Mouse (Mus musculus): ENCODE measurements at regions not wholly inside any gene's neighbourhood (a gene's known extent, or its start where the extent isn't known, plus 50 kb on each side); places are given as distances from the start of the nearest gene placed in this dataset.
"Not testable (repeated sequence)": the region's sequence is repeated elsewhere in the genome, so short reads cannot be mapped to it uniquely, and the experiment has no call there.

DNA sequence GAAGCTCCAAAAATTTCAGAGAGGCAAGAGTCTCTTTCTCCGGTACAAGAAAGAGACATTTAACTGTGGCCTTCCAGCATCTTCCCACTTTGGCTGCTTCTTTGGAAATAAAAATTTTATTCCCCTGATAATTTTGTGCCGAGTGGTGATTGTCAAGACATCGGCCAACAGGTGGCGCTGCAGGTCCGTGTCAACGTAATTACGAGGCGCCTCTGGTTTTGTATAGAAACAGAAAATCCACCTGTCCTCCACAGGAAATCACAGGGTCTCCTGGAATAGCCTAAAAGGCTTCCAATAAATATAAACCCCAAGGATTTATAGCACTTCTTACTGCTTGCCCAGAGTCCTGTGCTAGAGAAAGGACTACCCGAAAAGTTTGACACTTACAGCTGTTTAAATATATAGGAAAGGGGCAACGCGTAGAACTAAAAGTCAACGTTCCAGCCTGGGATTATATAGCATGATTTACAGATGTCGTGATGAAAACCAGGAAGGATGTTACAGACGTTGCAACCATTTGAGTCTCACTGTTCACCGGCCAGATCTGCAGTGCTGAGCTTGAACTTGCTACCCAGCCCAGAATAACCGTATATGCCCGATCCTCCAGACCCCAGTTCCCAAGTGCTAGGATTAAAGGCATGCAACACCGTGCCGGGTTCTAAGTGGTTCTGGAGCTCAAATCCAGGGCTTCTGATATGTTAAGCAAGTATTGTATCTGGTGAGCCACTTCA, 251.3 kb upstream of the Tgfbr2 start:
- peak; percentile 19 to 54 for DNase-seq (ENCODE audit: low spot score in 2 of 2)

DNA sequence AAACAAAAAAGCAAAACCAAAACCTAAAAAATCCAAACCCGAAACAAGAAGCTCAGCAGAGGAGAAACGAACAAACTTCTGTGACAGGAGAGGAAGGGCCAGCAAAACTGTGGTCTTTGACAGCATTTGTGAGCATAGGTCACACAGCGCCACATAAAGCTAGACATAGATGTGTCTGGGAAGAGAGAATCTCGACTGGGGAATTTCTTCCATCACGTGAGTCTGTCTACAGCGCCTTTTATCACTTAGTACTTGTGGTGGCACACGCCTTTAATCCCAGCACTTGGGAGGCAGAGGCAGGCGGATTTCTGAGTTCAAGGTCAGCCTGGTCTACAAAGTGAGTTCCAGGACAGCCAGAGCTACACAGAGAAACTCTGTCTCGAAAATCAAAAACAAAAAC, 250.2 kb upstream of the Tgfbr2 start:
- not testable (repeated sequence) for DNase-seq (ENCODE audit: low spot score in 2 of 2)

DNA sequence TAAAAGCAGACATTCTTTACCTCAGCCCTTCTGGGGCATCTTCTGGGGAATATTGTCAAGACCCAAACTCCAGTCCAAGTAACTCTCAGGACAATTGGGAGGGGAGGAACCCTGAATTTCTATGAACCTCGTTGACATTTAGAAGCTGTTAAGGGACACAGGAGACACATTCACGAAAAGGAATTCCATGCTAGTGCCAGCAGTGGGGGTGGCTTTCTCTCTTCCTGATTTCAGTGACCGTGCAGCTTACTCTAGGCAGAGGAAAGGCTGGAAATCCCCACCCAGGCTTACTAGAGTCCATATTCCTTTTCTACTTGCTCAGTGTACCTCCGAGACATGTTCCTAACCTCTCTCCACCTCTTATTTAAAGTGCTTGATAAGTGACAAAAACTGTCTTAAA, 239.9 kb upstream of the Tgfbr2 start:
- no peak for DNase-seq (ENCODE audit: low spot score in 2 of 2)

DNA sequence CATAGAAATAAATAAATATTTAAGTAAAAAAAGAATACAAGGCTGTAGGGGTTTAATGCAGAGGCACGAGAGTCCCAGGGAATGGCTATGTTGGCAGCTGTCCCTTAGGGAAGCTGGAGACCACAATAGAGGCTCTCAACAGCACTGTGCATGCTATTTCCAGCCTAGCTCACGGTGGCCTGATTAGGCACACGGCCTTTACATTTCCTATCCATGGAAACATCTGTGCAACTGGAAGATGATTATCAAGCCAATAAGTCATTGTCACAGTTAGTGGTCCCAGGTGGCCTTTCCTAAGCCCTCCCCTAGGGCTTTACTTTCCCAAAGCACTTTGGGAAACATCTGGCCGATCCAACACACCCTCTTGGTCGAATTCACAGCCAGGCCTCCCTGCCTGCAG, 235.9 kb upstream of the Tgfbr2 start:
- no peak for DNase-seq (ENCODE audit: low spot score in 2 of 2)

DNA sequence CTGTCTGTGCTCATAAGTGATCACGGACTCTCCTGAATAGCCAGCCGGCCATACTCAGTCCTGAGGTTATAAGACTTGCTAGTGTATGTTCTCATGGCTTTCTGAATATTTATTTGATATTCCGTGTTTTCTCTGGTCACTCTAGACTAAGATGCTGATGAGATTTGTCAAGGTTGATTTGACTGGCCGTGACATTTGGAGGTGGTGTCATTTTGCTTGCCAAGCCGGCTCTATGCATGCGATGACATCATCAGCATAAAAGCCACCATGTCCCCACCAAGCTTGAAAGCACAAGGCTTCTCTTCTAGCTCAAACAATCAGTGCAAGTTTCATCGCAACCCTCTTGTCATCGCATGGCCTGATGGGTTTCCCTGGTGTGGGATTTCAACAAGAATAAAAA, 235.3 kb upstream of the Tgfbr2 start:
- DNase-seq (ENCODE audit: low spot score in 2 of 2), result no peak

DNA sequence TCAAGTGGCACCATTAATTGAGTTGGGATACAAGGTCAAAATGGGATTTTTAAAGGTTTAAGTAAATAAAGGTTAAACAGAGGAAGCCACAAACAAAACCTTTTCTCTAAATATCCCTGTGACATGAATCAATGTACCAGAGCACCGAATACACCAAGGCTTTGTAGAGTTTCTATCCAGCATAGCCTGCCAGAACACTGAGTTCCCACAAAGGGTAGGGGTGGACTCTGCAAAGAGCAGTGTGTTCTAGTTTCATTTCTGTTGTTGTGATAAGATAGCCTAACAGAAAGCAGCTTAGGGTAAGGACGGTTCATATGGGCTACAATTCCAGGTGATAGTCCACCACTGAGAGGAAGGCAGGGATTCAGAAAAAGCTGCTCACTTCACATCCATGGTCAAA, 233.0 kb upstream of the Tgfbr2 start:
- DNase-seq (ENCODE audit: low spot score in 2 of 2), result no peak

DNA sequence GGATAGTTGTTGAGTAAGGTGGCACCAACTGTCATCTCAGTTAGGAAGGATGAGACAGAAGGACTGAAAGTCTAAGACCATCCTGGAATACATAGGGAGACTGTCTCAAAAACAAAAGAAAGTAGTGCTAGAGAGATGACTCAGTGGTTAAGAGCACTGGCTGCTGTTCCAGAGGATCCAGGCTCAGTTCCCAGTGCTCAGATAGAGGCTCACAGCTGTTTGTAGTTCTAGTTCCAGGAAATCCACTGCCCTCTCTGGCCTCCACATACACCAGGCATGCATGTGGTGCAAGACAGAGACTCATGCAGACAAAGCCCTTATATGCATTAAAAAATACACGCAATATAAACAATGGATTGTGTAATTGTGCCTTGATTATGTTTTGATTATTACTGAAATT, 229.9 kb upstream of the Tgfbr2 start:
- no peak for DNase-seq (ENCODE audit: low spot score in 2 of 2)

DNA sequence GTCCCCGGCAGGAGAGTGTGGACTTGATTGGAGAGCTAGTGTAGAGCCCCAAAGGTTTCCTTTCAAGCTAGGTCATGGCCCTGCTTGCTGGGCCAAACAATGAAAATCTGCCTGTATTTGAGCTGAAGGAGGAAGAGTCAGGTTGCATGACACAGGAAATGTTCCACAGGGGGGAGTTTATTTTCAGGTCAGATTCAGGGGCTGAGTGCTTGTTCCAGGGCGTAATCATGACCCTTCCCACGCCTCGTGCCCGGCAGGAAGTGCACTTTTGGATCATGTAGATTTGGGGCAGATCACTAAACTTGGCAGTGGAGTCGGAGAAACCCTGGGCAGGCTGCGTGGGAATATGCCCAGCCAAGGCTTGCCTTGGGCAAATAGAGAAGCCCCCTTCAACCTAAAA, 226.7 kb upstream of the Tgfbr2 start:
- DNase-seq (ENCODE audit: low spot score in 2 of 2), result no peak

DNA sequence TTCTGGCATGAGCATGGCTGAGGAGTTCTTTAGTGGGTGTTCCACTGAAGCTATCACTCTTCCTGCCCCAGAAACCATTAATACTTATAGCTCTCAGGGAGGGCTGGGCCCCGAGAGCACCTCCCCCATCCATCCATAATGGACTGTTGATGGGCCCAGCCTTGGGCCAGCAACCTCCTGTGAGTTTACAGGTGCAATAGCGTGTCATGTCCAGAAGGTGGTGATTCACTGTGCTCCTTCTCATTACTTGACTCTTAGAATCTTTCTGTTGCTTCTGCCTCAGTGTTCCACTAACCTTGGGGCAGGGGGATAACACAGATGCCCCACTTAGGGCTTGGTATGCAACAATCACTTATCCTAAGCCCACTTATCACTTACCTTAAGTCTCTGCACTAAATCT, 225.1 kb upstream of the Tgfbr2 start:
- DNase-seq (ENCODE audit: low spot score in 2 of 2), result no peak

DNA sequence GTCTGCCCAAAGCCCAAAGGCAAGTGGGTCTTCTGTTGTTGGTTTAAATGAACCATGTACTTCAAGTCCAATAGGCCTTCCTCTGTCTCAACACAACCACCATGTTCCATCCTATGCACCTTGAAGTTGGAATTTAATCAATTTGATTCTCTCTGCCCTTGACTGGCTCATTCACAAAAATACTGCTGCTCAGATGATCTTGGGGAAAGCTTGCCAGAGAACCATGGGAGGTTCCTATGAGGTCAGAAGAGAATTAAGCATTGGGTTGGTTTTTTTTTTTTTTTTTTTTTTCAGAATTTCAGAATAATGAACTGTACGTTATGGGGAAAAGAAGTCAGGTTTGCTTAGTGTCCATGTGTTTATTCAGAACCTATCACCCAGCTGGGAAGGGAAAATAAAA, 224.1 kb upstream of the Tgfbr2 start:
- no peak for DNase-seq (ENCODE audit: low spot score in 2 of 2)

DNA sequence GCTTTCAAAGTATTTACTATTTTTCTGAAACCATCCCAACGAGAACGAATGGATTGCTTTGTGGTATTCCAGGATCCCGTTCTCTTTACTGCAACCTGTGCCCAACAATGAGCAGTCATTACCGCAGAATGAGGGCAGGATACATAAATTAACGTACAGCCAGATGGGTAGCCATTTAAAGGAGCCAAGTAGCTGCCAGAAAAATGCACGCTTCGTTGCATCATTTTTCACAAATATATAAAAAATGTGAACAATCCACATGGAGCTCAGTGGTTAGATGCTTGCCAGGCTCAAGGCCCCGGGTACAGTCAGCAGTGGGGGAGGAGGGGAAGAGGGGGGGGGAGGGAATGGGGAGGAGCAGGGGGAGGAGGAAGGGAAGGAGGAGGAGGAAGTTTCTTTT, 217.1 kb upstream of the Tgfbr2 start:
- DNase-seq (ENCODE audit: low spot score in 2 of 2), result no peak

DNA sequence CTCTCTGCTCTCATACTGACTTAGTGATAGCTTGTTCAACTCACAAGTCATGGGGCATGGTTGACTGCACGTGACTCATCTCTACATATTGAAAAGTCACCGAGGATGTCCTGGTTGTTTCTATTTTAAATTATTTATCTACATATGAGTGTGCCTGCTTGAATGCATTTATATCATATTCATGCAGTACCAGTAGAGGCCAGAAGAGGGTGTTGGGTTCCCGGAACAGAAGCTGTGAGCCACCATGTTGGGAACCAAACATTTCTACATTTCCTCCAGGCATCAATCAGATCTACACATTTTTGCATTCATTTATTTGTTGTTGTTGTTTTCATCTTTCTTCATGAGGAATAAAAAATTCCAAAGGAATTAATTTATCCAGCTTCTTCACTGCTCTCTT, 214.6 kb upstream of the Tgfbr2 start:
- DNase-seq (ENCODE audit: low spot score in 2 of 2), result no peak

DNA sequence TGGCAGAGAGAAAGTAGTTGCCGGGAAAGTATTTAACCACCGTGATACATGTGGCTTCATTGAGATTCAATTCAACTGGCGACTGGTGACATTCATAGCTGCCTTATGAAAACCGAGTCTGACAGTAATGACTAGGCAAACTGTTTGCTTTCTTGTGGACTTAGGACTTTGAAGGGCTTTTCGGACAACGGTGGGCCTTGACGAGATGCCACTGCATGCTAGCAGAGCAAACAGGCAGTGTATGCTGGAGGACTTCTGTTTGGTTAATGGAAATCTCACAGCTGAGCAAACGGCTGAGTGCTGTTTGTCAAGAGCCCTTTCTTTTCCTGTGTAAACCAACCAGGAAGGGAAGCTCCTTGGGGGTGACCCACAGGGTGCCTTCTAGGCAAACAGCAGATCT, 213.7 kb upstream of the Tgfbr2 start:
- DNase-seq (ENCODE audit: low spot score in 2 of 2), result no peak

DNA sequence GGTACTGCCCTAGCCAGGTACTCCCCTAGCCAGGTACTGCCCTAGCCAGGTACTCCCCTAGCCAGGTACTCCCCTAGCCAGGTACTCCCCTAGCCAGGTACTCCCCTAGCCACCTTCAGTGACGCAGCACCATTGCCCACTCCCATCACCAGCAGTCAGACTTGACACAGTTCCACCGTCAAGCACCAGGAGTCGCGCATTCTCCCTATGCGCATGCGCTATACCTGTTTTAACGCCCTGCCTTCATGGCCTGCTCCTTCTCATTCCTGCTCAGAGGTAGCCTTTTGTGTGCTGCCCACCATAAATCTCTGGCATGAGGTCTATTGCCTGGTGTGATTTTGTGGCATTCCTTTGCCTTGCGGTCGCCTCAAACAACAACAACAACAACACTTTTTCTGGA, 212.9 kb upstream of the Tgfbr2 start:
- no peak for DNase-seq (ENCODE audit: low spot score in 2 of 2)

DNA sequence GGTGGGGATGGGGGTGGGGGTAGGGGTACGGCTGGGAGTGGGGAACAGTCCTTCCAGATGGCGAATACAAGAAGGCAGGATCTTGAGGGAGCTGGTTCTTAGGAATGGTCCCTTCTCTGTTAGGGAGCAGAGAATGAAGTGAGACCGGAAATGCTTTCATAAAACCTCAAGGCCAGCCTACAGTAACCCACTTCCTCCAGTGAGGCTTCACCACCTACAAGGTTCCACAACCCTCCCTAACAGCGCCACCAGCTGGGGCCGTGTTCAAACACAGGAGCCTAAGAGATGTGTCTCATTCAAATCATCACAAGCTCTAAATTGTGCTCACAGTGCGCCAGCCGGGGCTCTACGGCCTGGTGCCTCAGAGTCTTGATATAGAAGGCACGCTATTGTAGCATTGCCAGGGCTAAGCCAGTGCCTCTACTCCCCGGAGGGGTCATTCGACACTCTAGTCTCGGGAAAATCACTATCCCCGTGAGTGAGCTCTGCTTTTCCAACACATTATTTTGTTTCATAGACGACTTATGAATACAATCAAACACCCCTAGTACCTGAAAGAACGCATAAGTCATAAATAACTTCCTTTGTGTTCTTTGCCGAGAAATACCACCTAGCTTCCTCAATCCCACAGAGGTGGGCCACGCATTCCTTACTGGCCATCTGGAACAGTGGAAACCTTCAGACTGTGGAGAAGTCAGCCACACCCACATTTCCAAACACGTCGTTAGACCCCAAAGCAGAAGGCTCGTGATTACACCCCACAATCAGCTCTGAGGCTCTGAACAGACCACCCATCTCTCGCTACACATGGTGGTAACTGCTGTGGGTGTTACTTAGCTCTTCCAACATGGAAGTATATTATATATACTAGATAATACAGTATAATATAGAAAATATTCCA, 209.3 kb upstream of the Tgfbr2 start:
- DNase-seq (ENCODE audit: low spot score in 2 of 2), result peak; percentile 79 to 86

DNA sequence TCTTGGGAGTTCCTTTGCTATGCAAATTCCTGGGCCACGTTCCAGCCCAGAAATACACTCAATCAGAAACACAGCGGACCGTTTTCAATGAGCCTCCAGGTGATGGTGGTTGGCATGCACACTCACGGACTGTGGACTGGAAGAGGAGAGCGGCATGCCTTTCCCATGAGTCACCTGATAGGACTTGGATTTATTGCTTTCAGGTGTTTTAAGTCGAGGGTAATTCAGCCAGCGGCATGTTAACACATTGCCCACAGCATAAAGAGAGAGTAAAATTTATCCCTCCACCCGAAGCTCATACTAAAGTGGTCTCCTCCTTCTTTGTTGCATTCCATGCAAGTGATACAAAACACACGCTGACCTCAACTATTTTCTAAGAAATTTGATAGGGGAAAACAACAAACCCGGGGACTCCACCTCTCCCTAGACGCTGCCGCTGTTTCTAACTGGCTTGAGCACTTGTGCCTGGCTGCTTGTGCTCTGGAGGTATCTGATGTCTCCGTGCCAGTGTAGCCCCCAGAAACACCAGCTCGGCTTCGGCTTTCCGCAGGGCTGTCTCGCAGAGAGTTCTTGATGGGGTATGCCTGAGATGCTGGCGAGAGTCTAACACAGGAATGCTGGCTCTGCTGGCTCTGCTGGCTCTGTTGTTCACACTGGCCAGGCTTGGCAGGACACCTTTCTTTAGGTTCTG, 208.4 kb upstream of the Tgfbr2 start:
- no peak for DNase-seq (ENCODE audit: low spot score in 2 of 2)

DNA sequence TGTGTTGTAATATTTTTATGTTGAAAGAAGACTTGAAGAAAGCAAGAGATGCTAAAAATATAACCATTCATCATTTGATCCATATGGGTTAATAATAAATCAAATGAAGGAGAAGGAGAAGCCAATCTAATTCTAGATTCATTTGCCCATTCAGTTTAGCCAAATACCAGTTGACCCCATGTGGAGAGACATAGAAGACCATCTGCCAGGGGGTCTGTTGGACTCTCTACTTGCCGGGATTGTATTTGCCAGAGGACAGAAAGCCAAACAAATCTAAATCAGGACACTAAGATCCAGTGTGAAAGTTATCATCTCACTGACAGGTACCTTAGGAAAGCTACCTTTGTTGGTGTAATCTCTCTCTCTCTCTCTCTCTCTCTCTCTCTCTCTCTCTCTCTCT, 202.5 kb upstream of the Tgfbr2 start:
- DNase-seq (ENCODE audit: low spot score in 2 of 2), result no peak

DNA sequence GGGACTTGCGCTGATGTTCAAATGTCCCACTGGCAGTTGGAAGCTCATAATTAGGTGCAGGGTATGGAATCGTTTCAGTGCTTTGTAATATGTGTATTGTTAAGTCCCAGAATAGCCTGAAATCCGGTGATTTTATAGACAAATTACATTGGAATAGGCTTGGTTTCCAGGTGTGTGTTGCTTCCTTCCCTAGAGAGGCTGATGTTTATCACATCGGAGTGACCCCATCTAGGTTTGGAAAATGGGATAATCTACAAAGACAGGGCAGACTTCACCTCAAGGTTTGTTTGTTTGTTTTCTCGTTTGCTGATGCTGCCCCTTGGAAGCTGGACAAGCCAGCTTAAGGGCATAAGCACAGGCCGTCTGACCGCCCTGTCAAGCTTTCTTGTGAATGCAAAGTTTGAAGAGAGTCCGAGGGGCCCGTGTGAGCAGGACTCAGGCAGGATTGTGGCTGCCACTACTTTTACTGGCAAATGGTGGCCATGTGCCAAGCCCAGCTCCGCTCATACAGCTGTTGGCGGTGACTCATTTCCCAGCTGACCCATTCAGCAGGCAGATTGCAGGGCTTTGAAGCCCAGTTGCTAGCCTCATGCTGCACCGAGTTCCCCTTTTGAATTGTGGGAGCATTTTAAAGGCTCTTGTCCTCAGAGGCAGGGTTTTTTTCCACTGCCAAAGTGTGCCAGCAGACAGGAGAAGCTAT, 200.6 kb upstream of the Tgfbr2 start:
- DNase-seq (ENCODE audit: low spot score in 2 of 2), result no peak

DNA sequence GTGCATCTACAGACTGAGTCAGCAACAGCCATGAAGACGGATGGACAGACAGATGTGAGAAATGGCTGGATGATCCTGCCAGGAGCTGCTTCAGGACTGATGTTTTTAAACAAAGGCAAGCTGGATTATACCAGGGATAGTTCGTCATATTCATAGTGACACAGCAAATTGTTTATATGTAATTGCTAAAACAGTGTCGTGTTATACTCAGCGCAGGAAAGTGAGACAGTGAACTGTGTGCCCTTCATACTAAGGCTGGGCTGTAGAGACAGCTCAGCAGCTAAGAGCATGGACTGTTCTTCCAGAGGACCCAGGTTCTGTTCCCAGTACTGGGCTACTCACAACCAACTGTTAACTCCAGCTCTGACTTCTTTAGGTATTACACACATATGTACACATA, 199.2 kb upstream of the Tgfbr2 start:
- DNase-seq (ENCODE audit: low spot score in 2 of 2), result no peak

DNA sequence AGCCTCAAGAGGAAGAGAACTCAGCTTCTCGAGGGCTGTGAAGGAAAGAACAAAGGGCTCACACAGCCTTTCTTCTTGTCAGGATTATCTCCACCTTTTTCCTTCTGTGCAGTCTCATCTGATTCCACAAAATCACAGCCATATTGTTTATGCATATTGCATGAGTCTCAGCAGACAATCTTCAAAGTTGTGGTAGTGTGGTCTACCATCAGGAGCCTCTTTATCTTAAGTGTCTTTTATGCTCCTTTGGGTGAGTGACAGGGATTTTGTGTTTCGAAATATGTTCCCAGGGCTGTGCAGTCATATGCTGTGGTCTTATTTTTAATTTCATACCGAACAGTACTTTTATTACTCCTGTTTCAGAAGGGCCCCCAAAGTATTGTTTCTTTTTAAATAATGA, 198.2 kb upstream of the Tgfbr2 start:
- no peak for DNase-seq (ENCODE audit: low spot score in 2 of 2)

DNA sequence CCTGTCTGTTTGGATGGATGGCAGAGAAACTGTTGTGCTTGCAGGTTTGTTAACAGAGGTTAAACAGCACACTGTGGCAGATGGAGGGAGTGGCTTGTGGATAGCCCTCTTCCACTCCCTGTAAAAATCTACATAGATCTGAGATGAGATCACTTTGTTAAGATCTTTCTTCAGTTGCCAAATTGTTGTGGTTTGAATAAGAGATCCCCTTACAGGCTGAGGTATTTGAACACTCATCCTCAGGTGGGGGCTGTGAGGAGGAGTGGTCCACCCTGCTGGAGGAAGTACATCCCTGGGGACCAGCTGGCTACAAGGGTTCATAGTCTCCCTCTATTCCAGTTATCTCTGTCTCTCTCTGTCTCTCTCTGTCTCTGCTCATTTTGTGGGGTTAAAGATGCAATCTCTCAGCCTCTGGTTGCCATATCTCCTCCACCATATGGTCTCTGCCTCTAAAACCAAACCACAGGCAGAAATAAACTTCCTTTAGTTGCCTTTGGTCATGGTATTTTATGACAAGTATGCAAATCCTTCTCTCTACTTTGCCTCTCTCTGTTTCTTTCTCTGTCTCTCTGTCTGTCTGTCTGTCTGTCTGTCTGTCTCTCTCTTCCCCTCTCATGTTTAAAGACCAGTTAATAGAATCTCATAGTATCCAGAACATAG, 194.0 kb upstream of the Tgfbr2 start:
- no peak for DNase-seq (ENCODE audit: low spot score in 2 of 2)

DNA sequence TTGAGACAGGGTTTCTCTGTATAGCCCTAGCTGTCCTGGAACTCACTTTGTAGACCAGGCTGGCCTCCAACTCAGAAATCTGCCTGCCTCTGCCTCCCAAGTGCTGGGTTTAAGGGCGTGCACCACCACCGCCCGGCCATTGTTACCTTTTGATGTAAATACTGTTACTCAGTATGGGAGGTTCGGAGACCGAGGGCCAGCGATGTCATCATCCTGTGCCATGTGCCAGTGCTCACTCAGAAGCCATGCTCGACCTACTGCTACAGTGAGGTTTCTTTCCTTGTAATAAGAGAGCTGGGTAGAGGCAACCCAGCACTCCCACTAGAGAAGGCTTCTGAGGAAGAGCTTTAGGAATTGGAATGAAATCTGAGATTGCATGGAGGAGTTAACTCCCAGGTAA, 191.6 kb upstream of the Tgfbr2 start:
- no peak for DNase-seq (ENCODE audit: low spot score in 2 of 2)
